Mouse (Mus musculus) midbrain, postnatal 0 days (tissue): ENCODE measurements around the gene Mical2. TPM values are rescaled to one million over a fixed set of nuclear protein-coding genes. Genes with fewer than 3 reads are reported as not detected.

ENCODE experiments used
- ATAC-seq: fragments of 200-750 bp; cut with Nextera tagmentation; 2 replicates; pipeline ENCODE4 v1.8.0; 2017; ENCODE audit warnings: moderate number of reproducible peaks, mild to moderate bottlenecking, moderate TSS enrichment, moderate library complexity; ENCODE audit not compliant: low FRiP score
- DNase-seq: peaks from one replicate; pipeline ENCODE4 v3.0.0-alpha.2; 2015; ENCODE audit warnings: low spot score
- H3K27ac ChIP-seq: fragments of 300-500 bp; sonication (generic); 2 replicates; pipeline ENCODE4 v1.5.1; 2014; ENCODE audit warnings: low read depth, mild to moderate bottlenecking, low read length, mixed read lengths
- H3K27me3 ChIP-seq: fragments of 300-500 bp; sonication (generic); 2 replicates; pipeline ENCODE4 v1.6.1; 2014; ENCODE audit warnings: low read length, control low read depth, mixed read lengths; ENCODE audit not compliant: insufficient read depth
- H3K36me3 ChIP-seq: fragments of 300-500 bp; sonication (generic); 2 replicates; pipeline ENCODE4 v1.6.1; 2014; ENCODE audit warnings: low read length, control low read depth, mixed read lengths; ENCODE audit not compliant: insufficient read depth
- H3K4me1 ChIP-seq: fragments of 300-500 bp; sonication (generic); 2 replicates; pipeline ENCODE4 v1.6.1; 2014; ENCODE audit warnings: mild to moderate bottlenecking, control low read depth, antibody characterized with exemption, low read length, mixed read lengths; ENCODE audit not compliant: insufficient read depth
- H3K4me2 ChIP-seq: fragments of 300-500 bp; sonication (generic); 2 replicates; pipeline ENCODE4 v1.6.1; 2014; ENCODE audit warnings: low read depth, mild to moderate bottlenecking, low read length, mixed read lengths; ENCODE audit not compliant: poor library complexity, severe bottlenecking
- H3K4me3 ChIP-seq: fragments of 300-500 bp; sonication (generic); 2 replicates; pipeline ENCODE4 v1.5.1; 2014; ENCODE audit warnings: low read depth, mild to moderate bottlenecking, low read length, moderate library complexity
- H3K9ac ChIP-seq: fragments of 300-500 bp; sonication (generic); replicated peaks from 2 replicates; pipeline ENCODE4 v1.6.1; 2014; ENCODE audit warnings: mild to moderate bottlenecking, low read length, moderate library complexity, mixed read lengths; ENCODE audit not compliant: poor library complexity, severe bottlenecking
- H3K9me3 ChIP-seq: fragments of 300-500 bp; sonication (generic); 2 replicates; pipeline ENCODE4 v1.6.1; 2016; ENCODE audit warnings: low read length, control low read depth
- CTCF ChIP-seq: IDR thresholded peaks from 2 replicates; pipeline ENCODE4 v1.5.1; 2016; ENCODE audit warnings: antibody characterized with exemption, mild to moderate bottlenecking
- WGBS: fragments of 180-500 bp; shearing (Covaris S2); extraction: QIAGEN DNeasy Blood & Tissue Kit; methylation state at CpG from one replicate; pipeline ENCODE4 v1.1.7; 2014; 5-methylcytosine and 5-hydroxymethylcytosine counted together
- polyA plus RNA-seq: library from polyadenylated mRNA; unstranded; fragments of >200 nt; fragmentation: Nextera tagmentation; extraction: Ambion mirVana; gene quantifications from 2 replicates; pipeline ENCODE4 v1.2.1, GENCODE M21; 2015
- total RNA-seq: library from RNA; depleted of rRNA; stranded (reverse); fragments of >200 nt; gene quantifications from 2 replicates; pipeline ENCODE4 v1.2.3, GENCODE M21; 2014

Gene Mical2
- total and polyA plus RNA-seq, 2 experiments from 2014 or later = 6.2 to 11.0 TPM

GRCm38 (mm10) chr7:112319419-112319818 is 93.8 kb downstream of the Mical2 start:
- TF ChIP-seq CTCF = no peak
- H3K4me1 ChIP-seq = no peaks in the 10 kb centered on the region; the same call in 1 of the 2 replicates
- no peak overlapping the region for H3K27ac ChIP-seq
- no peak overlapping the region for H3K9ac ChIP-seq
- no peaks in the 10 kb centered on the region for H3K9me3 ChIP-seq
- H3K36me3 ChIP-seq = no peaks in the 10 kb centered on the region
- ATAC-seq (no peak), DNase-seq (peak; percentile 42)
- H3K4me3 ChIP-seq = no peak overlapping the region
- 68% methylated on average over 4 of the region's 4 CpGs for WGBS
- no peak overlapping the region for H3K4me2 ChIP-seq
- H3K27me3 ChIP-seq = no peaks in the 10 kb centered on the region

DNA sequence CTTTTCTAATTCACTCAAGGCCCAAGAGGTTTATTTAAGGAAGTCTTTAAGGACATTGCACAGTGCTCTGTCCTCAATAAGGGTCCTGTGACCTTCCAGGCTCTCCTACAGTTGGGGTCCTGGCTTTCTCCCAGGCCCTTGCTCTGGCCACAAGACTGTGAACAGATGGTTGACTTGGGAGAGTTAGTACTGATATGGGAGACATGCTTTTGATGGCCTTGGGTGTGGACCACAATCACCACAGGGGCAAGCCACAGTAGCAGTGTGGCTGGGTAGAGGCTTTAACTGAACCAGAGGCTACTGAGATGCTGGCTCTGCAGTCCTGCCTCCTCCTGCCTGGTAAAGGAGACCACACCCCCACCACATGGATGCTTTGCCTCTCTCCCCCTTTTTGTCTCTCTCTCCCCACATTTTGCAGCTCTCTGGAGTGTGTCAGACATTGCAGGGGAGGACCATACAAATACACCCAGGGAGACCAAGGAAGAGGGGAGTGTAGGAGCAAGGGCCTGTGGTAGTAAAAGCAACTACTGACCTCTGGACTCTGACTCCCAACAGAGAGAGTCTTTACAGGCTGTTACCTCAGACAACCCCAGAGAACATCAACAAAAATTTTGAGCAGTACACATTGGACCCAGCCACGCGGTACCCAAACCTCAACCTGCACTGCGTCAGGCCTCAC is 94.5 kb downstream of the Mical2 start:
- no peak for TF ChIP-seq CTCF
- H3K27ac ChIP-seq = no peak overlapping the region
- no peaks in the 10 kb centered on the region for H3K27me3 ChIP-seq
- no peak overlapping the region for H3K4me3 ChIP-seq
- ATAC-seq (no peak), DNase-seq (no peak)
- no peaks in the 10 kb centered on the region for H3K9me3 ChIP-seq
- no peaks in the 10 kb centered on the region for H3K36me3 ChIP-seq
- WGBS = 93% methylated on average over 3 of the region's 3 CpGs
- H3K4me1 ChIP-seq = no peaks in the 10 kb centered on the region; the same call in 1 of the 2 replicates
- no peak overlapping the region for H3K4me2 ChIP-seq
- H3K9ac ChIP-seq = no peak overlapping the region

DNA sequence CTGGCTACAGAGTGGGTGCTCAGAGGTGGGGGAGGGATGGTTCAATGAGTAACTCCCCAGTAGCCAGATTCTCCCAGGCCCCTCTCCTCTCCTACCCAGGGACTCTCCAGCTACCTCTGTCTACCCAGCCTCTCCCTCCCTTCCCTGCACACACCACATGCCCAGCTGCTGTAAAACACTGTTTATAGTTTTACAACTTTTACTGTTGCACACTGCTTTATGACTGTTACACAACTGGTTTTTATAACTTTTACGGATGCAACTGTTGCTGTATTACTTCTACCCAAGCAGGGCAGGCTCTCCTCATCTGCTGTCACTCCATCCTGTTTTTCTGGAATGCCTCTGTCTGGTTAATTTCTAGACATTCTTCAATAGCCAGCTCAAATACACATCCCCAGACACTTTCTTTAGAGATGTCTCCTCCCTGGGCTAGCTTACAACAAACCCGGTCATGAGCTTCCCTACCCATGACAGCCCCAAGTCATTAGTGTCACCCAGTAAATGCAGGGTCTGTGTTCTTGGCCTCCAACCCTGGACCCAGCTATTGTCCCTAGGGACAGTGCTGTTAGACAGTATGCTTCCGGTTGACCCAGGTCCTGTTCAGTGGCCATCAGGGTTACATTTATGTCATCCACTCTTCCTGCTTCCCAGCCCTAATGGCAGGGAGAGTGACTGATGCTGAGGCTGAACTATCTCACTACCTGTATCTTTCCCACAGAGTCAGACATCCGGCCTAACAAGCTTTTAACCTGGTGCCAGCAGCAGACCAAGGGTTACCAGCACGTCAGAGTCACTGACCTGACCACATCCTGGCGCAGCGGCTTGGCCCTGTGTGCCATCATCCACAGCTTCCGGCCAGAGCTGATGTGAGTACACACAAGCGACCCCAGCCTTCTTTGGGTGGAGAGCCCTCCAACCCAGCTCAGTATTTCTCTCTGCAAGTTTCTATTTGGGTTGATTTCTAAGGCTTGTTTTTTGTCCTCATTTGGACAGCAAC is 96.4 kb downstream of the Mical2 start:
- WGBS = 91% methylated on average over 9 of the region's 9 CpGs
- DNase-seq (no peak), ATAC-seq (no peak)
- no peak for TF ChIP-seq CTCF
- Histone ChIP-seq H3K27me3 (no peaks in the 10 kb centered on the region), H3K9ac (no peak overlapping the region), H3K4me2 (no peak overlapping the region), H3K4me1 (no peaks in the 10 kb centered on the region; the same call in 1 of the 2 replicates), H3K27ac (no peak overlapping the region), H3K4me3 (no peak overlapping the region), H3K9me3 (no peaks in the 10 kb centered on the region), H3K36me3 (no peaks in the 10 kb centered on the region)

- ATAC-seq (no peak), DNase-seq (no peak)
- 91% methylated on average over 5 of the region's 5 CpGs for WGBS
- H3K36me3 ChIP-seq = no peaks in the 10 kb centered on the region
- H3K9ac ChIP-seq = no peak overlapping the region
- no peaks in the 10 kb centered on the region for H3K9me3 ChIP-seq
- H3K4me2 ChIP-seq = no peak overlapping the region
- H3K27ac ChIP-seq = no peak overlapping the region
- no peaks in the 10 kb centered on the region; the same call in 1 of the 2 replicates for H3K4me1 ChIP-seq
- TF ChIP-seq CTCF = no peak
- H3K4me3 ChIP-seq = no peak overlapping the region
- no peaks in the 10 kb centered on the region; the same call in 1 of the 2 replicates for H3K27me3 ChIP-seq
Measured at GRCm38 (mm10) chr7:112324577-112324976, 98.9 kb downstream of the Mical2 start.

- ATAC-seq (0 out of 2 replicates have a peak, but pooled peaks have one; percentile 23), DNase-seq (peak; percentile 65)
- WGBS = 60% methylated on average over 4 of the region's 4 CpGs
- Histone ChIP-seq H3K4me1 (no peaks in the 10 kb centered on the region), H3K9me3 (no peaks in the 10 kb centered on the region), H3K9ac (no peak overlapping the region), H3K4me3 (no peak overlapping the region), H3K4me2 (no peak overlapping the region), H3K27ac (no peak overlapping the region), H3K27me3 (no peaks in the 10 kb centered on the region; the same call in 1 of the 2 replicates), H3K36me3 (no peaks in the 10 kb centered on the region)
- TF ChIP-seq CTCF = no peak
Measured at GRCm38 (mm10) chr7:112326852-112327251, 101.2 kb downstream of the Mical2 start.
